Mouse (Mus musculus) CD4-positive, CD25-positive, alpha-beta regulatory T cell, adult 2 months (primary cell): ENCODE data around the gene Rplp0.

Source experiments
- DNase-seq: peaks from one replicate; pipeline ENCODE4 v3.0.0-alpha.2; 2012; ENCODE audit warnings: low read depth, low spot score

Gene Rplp0

DNA sequence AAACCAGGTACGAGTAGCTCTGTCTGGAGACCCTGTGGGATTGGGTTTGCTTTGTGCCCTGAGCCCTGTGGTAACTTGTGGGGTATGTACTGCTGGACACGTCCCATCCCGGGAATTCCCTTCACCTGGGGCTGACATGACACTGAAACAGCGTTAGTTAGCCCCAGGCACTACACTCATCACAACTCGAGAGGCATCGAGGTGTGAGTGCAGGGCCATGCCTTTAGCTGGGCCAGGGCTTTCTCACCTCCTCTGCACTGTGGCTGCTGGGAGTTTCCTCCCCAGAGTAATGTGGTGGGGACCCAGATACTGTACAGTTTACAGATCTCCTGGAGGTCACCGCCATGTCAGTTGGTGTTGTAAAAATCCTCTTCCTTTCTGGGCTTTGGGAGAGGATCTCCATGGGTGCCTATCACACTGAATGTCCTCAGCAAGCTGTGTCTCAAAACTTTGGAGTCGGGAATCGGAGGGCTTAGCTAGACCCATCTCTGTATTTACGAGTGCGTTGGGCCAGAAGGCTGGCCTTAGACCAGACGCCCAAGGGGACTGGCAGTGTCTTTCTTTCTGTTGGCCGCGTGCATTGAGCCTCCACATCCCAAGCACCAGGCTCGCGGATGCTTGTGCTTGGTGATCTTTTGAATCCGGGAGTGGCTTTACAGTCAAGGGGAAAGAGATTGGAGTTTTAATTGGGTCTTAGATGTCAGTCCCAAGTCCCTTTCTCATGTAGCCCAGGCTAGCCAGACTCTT is 32.6 kb upstream of the Rplp0 start:
- no peak for DNase-seq

DNA sequence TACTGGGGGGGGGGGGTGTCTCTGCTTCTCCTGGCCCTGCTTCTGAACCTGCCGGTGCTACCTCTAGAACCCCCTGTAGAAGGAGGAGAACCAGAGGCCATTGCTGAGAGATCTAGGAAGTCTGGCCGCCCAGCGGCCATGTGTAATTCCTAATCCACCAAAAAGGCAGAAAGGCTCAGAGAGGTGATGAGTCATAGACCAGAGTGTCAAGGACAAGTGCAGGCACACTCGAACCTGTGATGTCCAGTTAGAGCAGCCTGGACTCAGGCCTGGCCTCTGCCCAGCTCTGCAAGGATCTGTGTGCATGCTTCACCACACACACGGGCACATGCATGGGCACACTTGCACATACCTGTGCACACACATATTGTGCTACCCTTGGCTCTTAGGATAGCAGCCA is 31.1 kb upstream of the Rplp0 start:
- no peak for DNase-seq

DNA sequence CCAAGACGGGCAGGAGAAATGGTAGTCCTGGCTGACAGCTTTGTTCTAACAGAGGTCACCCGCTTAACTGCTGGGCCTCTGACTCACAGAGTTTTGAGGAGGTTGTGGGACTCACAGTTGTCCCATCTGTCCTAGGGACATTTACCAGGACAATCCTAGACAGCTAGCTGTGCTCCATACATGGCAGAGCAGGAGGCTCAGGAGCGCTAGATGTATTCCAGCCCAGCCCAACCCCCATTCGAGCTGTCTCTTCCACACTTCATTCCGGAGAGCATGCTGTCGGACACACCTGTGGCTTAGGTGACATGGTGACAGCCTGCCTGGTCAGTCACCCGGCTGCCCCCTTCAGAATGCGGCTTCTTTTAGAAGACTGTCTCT is 29.9 kb upstream of the Rplp0 start:
- DNase-seq: no peak

DNA sequence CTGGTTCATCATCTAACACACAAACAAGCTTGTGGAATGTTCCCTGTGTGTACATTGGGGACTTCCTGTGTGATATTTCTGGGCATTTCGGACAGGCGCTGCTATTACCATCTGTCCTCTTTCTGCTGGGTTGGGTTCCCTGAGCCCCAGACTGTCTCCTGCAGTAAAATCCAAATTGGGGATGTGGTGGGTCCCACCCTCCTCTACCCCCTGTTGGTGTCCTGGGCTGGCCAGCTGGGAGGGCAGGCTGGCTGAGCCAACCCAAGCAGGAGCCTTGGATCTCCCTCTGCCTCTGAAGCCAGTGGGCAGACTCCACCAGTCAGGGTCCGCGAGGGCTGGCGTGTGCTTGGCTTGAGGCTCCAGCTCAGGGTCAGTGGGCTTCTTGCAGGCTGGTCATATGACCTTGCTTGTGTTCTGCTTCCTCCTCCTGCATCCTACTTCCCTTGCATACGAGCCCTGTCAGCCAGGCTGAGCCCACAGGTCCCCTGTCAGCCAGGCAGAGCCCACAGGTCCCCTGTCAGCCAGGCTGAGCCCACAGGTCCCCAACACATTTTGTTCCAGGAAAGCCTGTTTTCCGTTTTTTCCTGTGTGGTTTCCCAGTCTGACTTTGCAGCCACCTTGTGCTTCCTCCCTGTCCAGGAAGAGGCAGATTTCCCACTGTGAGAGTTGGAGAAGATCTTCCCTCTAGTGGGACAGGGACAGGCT is 29.4 kb upstream of the Rplp0 start:
- DNase-seq: no peak

DNA sequence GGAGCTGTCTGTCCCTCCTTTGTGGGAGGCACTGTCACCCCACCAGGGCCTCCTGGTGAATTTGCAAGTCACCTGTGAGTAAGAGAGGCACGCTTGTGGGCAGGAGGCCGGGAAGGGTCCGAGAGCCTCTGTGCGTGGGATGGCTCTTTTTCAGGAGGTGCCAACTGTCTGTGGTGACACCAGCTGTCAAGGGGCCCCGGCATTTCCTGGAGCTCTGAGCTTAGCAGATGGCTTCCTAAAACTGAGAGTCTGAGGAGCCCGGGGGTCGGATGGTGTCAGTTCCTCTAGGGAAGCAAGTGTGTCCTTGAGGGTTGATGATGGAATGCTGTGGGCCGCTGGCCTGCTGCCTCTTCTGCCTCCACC is 28.8 kb upstream of the Rplp0 start:
- peak; percentile 36 for DNase-seq

DNA sequence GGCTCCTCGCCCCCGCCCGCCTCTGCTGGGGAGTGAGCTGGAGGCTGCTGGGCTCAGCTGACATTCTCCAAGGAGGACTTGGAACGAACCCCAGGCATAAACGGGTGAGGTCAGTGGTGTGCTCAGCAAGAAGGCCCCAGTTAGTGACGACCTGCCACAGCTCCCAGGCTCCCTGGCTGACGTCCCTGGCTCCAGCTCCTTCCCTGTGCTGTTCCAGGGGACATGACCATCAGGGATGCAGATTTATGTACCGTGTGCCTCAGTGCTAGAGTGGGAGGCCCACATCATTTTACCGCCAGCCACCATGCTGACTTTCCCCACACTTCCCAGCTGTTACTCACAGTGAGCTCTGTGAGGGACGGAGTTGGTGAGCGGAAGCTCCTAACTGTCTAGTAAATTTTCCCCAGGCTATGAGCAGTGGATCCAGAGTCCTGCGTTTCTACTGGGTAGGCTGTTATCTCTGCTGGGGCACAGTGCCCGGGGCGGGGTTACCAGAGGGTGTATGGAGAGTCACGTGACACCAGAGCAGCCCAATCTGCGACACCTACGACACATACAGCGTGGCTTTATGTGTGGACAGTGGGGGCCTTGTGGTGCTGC is 27.5 kb upstream of the Rplp0 start:
- DNase-seq: peak; percentile 51

DNA sequence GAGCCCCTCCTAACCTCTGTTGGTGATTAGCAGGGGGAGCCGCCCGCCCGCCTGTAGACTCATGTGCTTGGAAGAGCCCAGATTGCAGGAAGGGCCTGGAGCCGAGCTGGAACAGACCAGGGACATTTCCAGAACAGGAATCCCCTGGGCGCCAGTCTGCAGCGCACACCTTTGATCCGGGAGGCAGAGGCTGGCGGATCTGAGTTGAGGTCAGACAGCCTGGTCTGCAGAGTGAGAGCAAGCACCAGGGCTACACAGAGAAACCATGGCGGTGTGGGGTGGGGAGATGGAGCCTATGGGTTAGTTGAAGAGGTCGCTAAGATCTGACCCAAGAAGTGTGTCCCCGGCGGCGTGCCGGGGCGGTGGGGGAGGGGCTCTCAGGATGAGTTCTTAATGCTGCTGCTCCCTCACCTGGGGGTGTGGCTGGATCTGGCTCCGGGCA is 25.0 kb upstream of the Rplp0 start:
- DNase-seq: peak; percentile 49

DNA sequence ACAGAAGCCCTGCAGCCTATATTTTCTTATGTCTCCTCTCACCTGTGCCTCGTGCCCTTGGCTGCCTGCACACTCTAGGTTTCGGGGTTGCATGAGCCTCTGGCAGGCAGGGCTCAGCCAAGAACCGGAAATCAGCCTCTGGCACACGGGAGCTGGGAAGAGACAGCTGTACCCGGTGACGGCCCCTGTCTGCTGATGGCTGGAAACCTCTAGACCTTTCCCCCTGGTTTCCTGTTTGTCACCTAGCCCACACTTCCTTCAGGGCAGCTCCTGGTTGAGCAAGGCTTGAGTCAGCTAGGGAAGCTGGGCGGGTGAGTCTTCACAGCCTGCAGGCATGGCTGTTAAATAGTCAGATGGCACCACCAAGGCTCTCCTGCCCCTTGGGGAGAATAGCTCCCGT is 24.4 kb upstream of the Rplp0 start:
- DNase-seq: peak; percentile 59

DNA sequence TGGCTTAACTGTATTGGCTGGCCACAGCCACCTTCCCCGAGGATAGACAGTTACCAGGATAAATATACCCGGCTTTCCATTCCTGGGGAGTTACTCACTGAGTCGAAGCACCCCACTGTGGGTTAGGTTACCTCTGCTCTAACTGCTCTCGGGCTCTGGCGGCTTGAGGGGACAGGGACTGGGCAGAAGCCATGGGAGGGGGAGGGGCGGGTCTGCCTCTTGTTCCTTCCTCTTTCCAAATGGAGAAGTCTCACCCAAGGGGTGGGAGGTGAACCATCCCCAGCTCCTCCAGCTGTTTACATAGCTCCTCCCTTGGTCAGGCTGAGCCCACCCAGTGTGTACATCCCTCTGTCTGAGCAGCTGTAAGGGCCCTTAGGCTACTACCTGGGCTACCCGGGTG is 23.6 kb upstream of the Rplp0 start:
- no peak for DNase-seq

DNA sequence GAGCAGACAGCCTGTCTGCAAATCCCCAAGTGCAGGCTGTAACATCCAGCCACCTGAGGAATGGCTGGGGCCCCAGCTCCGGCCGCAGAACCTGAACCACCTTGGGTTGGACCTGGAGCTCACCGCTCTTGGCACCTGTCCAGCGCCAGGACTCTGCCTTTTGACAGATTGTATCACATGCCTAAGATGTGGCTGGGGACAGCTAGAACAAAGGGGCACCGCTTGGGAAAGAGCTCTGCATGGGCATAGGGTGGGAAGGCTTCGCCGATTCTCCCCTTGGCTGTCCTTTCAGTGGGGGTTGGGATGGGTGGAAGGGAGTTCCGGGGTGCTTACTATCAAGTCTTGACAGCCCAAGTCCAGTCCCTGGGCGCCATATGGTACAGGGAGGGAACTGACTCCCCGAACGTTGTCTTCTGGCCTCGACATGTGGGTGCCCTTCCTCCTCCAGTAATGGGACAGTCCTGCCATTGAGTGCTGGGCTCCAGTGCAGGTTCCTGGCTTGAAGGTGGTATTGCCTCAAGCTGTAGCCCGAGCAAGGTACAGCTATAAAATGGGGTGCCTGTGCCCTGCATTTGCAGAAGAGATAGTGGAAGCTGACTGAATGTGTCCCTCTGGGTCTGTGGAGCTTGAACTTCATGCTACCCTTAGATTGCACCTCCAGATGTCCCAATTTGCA is 21.1 kb upstream of the Rplp0 start:
- DNase-seq: no peak

DNA sequence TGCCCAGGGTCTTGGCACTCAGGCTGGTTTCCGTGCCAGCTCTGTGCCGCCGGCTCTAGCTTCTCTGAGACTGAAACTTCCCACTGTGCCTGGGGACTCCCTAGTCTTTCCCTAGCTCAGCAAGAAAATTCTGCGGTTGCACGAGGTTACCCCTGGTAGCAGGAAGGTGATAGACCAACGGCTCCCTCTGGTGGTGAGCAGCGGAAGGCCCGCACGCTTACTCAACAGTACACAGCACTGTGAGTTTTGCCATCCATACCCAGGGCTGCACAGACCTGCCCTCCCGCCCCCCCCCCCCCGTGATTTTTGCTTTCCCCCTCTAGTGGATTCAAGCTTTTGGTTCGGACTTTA is 20.6 kb upstream of the Rplp0 start:
- DNase-seq: peak; percentile 95

DNA sequence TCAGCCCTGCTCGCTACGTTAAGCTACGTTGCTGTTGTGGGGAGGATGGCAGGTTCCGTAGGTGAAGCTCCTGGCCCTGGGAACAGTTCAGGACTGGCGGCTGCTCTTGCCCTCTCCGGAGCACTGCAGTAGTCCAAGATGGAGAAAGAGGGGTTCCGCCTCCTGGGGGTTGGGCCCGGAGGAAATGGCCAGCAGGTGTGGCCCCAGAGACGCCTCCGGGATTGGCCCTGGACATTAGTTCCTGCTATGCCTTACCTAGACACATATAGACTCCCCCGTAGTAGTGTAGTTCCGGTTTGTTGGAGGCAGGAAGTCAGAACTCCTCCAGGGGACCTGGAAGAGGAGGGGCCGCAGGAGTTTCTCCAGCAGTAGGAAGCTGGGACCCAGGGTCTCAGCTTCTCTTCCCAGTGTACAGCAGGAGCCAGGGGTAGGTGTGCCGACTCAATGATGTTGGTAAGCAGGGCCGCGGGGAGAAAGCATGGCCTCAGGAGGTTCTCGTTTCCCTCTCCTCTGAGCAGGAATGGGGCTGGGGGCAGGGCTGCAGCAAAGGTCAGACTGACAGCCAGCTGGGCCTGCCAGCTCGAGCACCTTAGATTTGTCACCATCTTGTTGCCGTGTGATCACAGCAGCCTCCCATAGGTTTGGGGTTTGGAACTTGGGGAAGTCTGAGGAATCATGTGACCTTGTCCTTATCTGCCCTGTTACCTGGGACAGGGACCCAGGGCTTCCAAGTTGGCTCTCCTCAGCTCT is 16.5 kb upstream of the Rplp0 start:
- DNase-seq: peak; percentile 60

DNA sequence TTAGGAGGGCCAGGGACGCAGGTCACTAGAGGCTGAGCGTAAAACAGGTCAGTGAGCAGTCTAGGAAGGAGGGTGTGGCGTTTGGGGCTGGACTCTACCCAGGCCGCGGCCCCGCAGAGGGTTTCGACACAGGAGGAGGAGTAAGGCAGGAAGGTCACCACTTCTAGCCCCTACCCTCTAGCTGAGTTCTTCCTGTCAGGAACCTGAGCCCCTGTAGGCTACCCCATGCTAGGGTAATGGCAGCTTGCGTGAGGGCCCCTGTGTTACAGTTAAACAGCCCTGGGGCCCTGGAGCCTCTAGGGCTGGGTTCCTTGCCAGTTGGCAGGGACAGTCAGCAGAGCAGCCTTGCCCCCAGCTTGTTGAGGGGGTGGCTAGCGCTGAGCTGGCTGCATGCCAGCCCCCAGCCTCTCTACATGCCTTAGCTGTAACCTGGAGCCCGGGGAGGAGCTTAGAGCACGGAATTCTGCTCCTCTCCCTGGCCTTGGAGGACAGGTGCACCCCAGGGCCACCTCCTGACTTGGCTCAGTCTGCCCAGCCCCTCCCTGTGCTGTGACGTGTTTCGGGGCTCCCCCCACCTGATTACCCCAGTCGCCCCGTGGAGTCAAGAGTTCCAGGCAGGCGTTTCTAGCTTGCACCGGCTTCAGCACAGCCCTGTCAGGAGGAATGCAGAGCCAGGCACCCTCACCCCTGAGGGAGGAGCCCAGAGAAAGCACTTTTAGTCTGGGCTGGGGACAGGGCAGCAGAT is 15.6 kb upstream of the Rplp0 start:
- no peak for DNase-seq

DNA sequence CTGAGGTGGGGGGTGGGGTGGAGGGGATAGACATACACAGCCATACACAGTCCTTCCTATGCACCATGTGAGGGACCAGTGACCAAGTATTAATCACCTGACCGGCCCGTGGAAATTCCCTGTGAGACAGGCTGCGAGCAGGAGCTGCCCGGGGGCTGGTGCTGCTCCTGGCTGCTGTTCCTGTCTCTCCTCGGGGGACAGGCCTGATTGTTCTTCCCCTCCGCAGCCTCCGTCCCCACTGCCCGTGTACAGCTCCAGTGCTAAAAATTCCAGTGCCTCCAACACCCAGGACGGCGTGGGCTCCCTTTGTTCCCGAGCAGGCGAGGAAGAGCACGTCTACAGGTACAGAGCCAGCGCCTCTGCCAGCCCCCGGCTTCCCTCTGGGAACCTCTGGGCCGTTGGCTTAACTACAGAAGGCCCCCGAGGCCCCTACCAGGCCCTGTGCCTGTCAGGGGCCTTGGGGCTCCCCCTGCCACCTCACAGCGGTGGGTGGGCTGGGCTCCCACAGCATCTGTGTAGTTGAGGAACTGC is 14.5 kb upstream of the Rplp0 start:
- DNase-seq: no peak

DNA sequence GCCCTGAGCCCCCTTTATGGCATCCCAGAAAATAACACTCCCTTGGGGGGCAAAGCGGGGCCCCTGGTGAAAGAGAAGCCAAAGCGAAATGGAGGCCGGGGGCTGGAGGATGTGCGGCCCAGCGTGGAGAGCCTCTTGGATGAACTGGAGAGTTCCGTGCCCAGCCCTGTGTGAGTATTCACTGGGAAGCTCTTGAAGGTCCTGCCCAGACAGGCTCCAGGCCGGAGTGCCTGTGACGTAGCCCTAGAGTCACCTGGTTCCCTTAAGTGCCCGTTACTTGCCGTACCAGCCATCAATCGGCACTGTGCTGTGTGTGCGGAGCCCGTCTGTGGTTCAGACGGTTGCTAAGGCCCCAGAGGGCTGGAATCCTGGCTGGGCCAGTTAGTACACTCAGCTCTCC is 13.6 kb upstream of the Rplp0 start:
- DNase-seq: no peak

DNA sequence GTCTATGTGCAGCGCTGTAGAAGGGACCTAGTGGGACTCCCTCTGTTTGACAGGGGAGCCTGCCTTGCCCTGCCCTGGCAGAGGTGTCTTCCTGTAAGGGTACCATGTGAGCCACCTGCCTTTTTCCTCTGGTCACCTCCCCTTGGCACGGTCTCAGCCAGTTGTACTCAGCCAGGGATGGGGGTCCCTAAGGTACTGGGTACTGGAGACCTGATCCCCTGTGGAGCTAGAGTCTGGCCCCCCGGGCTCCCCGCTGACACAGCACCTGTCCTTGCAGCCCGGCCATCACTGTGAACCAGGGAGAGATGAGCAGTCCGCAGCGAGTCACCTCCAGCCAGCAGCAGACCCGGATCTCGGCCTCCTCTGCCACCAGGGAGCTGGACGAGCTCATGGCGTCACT is 12.7 kb upstream of the Rplp0 start:
- DNase-seq: no peak

DNA sequence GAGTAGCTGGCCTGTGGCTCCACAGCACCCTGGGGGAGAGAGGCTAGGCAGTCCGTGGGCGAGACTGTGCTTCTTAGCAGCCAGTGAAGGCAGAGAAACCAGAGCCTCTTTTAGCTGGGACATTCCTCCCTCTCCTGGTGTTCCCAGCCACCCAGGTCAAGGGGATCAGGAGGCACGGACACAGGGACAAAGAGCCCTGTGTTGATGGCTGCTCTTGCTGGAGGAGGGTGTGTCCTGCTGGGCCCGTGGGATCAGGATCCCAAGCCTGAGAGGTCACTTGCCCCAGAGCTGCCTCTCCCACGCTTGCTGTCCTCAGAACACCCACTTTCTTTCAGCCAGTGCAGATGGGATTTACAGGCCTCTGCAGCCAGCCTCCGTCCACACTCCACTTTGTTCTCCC is 12.3 kb upstream of the Rplp0 start:
- DNase-seq: no peak

DNA sequence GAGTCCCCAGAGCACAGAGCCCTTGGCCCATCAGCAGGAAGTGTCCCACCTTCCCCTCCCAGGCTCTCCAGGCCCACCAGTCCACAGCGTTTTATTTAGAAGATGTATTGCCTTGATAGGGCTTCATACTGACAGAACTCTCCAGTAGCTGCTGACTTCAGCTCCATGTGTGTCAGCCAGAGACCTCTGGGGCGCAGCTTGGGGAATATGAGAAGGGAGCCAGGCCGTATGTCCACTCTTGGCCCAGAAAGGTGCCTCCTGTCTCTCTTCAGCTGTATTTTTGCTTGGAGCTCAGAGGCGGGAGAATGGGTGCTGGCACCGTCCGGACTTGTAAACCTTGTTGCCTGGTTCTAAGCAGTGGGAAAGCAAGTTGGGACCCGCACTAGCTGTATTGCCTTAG is 11.8 kb upstream of the Rplp0 start:
- no peak for DNase-seq

DNA sequence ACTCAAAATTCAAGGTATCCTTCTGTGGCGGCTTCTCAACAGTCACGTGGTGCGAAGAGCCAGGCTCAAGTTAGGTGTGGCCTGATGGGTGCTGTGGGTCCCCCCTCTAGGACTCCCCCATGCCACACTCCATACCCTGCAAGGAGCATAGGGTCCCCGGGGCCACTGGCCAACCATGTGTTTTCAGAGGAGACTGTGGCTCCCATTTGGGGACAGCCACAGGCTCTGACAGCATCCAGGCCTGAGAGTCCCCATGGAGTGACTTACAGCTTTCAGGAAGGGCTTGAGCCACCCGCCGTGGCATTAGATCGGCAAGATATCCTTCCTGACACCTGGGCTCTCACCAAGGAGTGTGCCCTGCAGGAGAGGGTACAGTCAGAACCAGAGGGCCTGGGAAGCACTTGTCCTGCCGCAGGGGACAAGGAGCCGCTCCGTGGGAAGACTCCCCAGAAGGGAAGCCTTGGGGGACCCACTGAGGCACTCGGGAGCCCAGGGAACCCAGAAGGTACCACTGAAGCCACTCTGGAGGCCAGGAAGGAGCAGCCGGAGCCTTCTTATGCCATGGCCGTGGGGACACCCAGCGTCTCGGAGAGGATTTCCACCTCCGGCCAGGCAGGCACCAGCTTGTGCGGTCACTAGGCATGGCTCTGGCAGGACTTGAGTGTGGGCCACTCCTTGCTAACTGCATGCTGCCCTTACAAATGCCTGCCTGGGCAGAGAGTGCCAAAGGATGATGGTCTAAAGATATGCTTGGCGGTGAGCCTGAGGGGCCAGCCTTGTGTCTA is 10.6 kb upstream of the Rplp0 start:
- DNase-seq: no peak

DNA sequence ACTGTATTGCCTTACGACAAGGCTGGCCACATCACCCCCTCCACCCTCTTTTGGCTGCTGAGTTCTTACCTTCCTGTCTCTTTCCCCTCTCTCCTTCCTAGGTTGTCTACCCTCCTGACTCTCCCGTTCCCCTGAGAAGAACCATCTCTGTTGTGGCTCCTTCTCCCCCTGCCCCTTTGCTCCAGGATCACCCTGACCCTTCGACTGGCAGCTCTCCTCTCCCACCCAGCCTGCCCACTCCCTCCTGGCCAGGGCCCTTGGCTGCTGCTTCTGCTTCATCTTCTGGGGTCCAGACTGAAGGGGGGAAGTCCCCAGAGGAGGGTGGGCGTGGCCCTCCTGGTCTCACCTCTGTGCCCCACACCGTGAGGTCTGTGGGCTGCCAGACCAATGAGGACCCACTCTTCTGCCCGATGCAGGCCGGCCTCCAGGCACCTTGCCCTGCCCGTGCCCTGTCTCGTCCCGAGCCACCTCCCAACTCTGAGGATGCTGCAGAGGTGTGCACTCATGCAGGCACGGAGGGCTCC is 8.7 kb upstream of the Rplp0 start:
- DNase-seq: no peak
